Mouse (Mus musculus) MEL (cell line): Measurements from ENCODE around the gene Slc25a11. TPM values are rescaled to one million over a fixed set of nuclear protein-coding genes. Genes with fewer than 3 reads are reported as not detected.
A peak's percentile ranks its signal among the peaks of the same experiment; 100 is the strongest.

Experiments used
- DNase-seq: peaks from one replicate; pipeline ENCODE4 v3.0.0; 2011; ENCODE audit warnings: low read depth, low spot score
- H3K27ac ChIP-seq: 2 replicates; pipeline ENCODE4 v1.5.1; 2012; ENCODE audit warnings: low read depth, mild to moderate bottlenecking, control low read depth, low read length, moderate library complexity; ENCODE audit not compliant: control insufficient read depth
- H3K27me3 ChIP-seq, 2 experiments: fragments of 150-350 bp in 1 of 2; sonication (generic) in 1 of 2; 2 replicates each; pipeline ENCODE4 v1.6.1; 2012; ENCODE audit warnings: low read length in 2 of 2, mild to moderate bottlenecking in 2 of 2, improper control_type of control experiment in 1 of 2, moderate library complexity in 1 of 2; ENCODE audit not compliant: insufficient read depth in 2 of 2, control insufficient read depth in 1 of 2
- H3K36me3 ChIP-seq, 2 experiments: 2 replicates each; pipeline ENCODE4 v1.6.1; 2012 to 2014; ENCODE audit warnings: low read length in 2 of 2, improper control_type of control experiment in 1 of 2, inconsistent platforms in 1 of 2, mild to moderate bottlenecking in 1 of 2; ENCODE audit not compliant: insufficient read depth in 2 of 2, control insufficient read depth in 1 of 2
- H3K4me1 ChIP-seq, 2 experiments: fragments of 150-350 bp in 1 of 2; sonication (generic) in 1 of 2; 2 replicates each; pipeline ENCODE4 v1.6.1; 2012; ENCODE audit warnings: low read length in 2 of 2, improper control_type of control experiment in 1 of 2, mild to moderate bottlenecking in 1 of 2; ENCODE audit not compliant: insufficient read depth in 2 of 2, control insufficient read depth in 1 of 2
- H3K4me3 ChIP-seq, 2 experiments: fragments of 150-350 bp in 1 of 2; sonication (generic) in 1 of 2; 2 replicates each; pipeline ENCODE4 v1.5.1; 2012; ENCODE audit warnings: low read depth in 2 of 2, low read length in 2 of 2, mild to moderate bottlenecking in 2 of 2, moderate library complexity in 2 of 2, control low read depth in 1 of 2, improper control_type of control experiment in 1 of 2; ENCODE audit not compliant: control insufficient read depth in 1 of 2, insufficient read depth in 1 of 2
- H3K79me2 ChIP-seq: 2 replicates; pipeline ENCODE4 v1.6.1; 2012; ENCODE audit warnings: mild to moderate bottlenecking, low read length, moderate library complexity; ENCODE audit not compliant: control insufficient read depth, poor library complexity, insufficient read depth
- H3K9ac ChIP-seq: 2 replicates; pipeline ENCODE4 v1.6.1; 2012; ENCODE audit warnings: low read depth, mild to moderate bottlenecking, control low read depth, low read length, moderate library complexity; ENCODE audit not compliant: control insufficient read depth, poor library complexity, severe bottlenecking
- H3K9me3 ChIP-seq: fragments of 150-350 bp; sonication (generic); replicated peaks from 2 replicates; pipeline ENCODE4 v1.6.1; 2012; ENCODE audit warnings: mild to moderate bottlenecking, low read length, improper control_type of control experiment, moderate library complexity; ENCODE audit not compliant: insufficient read depth
- CHD1 ChIP-seq: IDR thresholded peaks from 2 replicates; pipeline ENCODE4 v1.6.1; 2012; ENCODE audit warnings: low read depth, mild to moderate bottlenecking, inconsistent platforms, low read length, improper control_type of control experiment
- CTCF ChIP-seq, 3 experiments: IDR thresholded peaks in 2 of 3; conservative IDR thresholded peaks in 1 of 3; 2 replicates each; pipeline ENCODE4 v1.5.1; 2011 to 2012; ENCODE audit warnings: low read length in 3 of 3, low read depth in 2 of 3, mild to moderate bottlenecking in 2 of 3, improper control_type of control experiment in 1 of 3, inconsistent platforms in 1 of 3, mixed read lengths in 1 of 3, moderate library complexity in 1 of 3; ENCODE audit not compliant: control insufficient read depth in 1 of 3, insufficient read depth in 1 of 3, poor library complexity in 1 of 3, severe bottlenecking in 1 of 3
- E2F4 ChIP-seq: IDR thresholded peaks from 2 replicates; pipeline ENCODE4 v1.6.1; 2011; ENCODE audit warnings: low read depth, low read length, improper control_type of control experiment, borderline replicate concordance
- ELF1 ChIP-seq: IDR thresholded peaks from 2 replicates; pipeline ENCODE4 v1.6.1; 2014; ENCODE audit warnings: low read depth, mild to moderate bottlenecking, inconsistent platforms, low read length, improper control_type of control experiment, moderate library complexity
- ETS1 ChIP-seq: IDR thresholded peaks from 2 replicates; pipeline ENCODE4 v1.6.1; 2012; ENCODE audit warnings: low read depth, mild to moderate bottlenecking, inconsistent platforms, low read length, improper control_type of control experiment, moderate library complexity
- GABPA ChIP-seq: IDR thresholded peaks from 2 replicates; pipeline ENCODE4 v1.6.1; 2012; ENCODE audit warnings: low read depth, mild to moderate bottlenecking, inconsistent platforms, low read length, improper control_type of control experiment, moderate library complexity
- GATA1 ChIP-seq: IDR thresholded peaks from 2 replicates; pipeline ENCODE4 v1.6.1; 2011; ENCODE audit warnings: low read depth, low read length, improper control_type of control experiment
- JUND ChIP-seq: IDR thresholded peaks from 2 replicates; pipeline ENCODE4 v1.6.1; 2011; ENCODE audit warnings: low read depth, mild to moderate bottlenecking, improper control_type of control experiment, low read length
- MXI1 ChIP-seq: IDR thresholded peaks from 2 replicates; pipeline ENCODE4 v1.6.1; 2011; ENCODE audit warnings: mild to moderate bottlenecking, low read depth, low read length, improper control_type of control experiment
- MYC ChIP-seq: IDR thresholded peaks from 2 replicates; pipeline ENCODE4 v1.6.1; 2011; ENCODE audit warnings: low read depth, mild to moderate bottlenecking, low read length, improper control_type of control experiment, moderate library complexity
- POLR2AphosphoS5 ChIP-seq: IDR thresholded peaks from 2 replicates; pipeline ENCODE4 v1.6.1; 2012; ENCODE audit warnings: low read depth, borderline replicate concordance, mild to moderate bottlenecking, inconsistent platforms, low read length, moderate library complexity, mixed read lengths
- SMC3 ChIP-seq: IDR thresholded peaks from 2 replicates; pipeline ENCODE4 v1.6.1; 2011; ENCODE audit warnings: low read depth, low read length, improper control_type of control experiment
- TBP ChIP-seq: IDR thresholded peaks from 2 replicates; pipeline ENCODE4 v1.8.0; 2011; ENCODE audit warnings: low read depth, low read length, improper control_type of control experiment
- UBTF ChIP-seq: IDR thresholded peaks from 2 replicates; pipeline ENCODE4 v1.6.1; 2012; ENCODE audit warnings: low read depth, mild to moderate bottlenecking, inconsistent platforms, low read length, improper control_type of control experiment, moderate library complexity, borderline replicate concordance; ENCODE audit not compliant: insufficient read depth
- ZKSCAN1 ChIP-seq: IDR thresholded peaks from 2 replicates; pipeline ENCODE4 v1.6.1; 2012; ENCODE audit warnings: low read depth, mild to moderate bottlenecking, inconsistent platforms, low read length, improper control_type of control experiment, moderate library complexity
- ZMIZ1 ChIP-seq: IDR thresholded peaks from 2 replicates; pipeline ENCODE4 v1.6.1; 2012; ENCODE audit warnings: low read depth, mild to moderate bottlenecking, inconsistent platforms, low read length, improper control_type of control experiment, moderate library complexity
- polyA plus RNA-seq, 2 experiments: library from polyadenylated mRNA; stranded (reverse) in 1 of 2; unstranded in 1 of 2; fragments of >175 nt in 1 of 2; fragments of >200 nt in 1 of 2; gene quantifications; 2 replicates each; pipeline versions ENCODE4 v1.2.1 to v1.2.4; 2012; ENCODE audit warnings: low replicate concordance in 2 of 2, low read depth in 1 of 2; ENCODE audit not compliant: insufficient read length in 2 of 2, insufficient read depth in 1 of 2, missing spikeins in 1 of 2
- total RNA-seq: library from RNA; depleted of rRNA; stranded (reverse); fragments of 300-350 nt; gene quantifications from 2 replicates; pipeline ENCODE4 v1.2.3, GENCODE M21; 2012

Gene Slc25a11
- total and polyA plus RNA-seq, 3 experiments: 96.3 to 145 (median 114) TPM

DNA sequence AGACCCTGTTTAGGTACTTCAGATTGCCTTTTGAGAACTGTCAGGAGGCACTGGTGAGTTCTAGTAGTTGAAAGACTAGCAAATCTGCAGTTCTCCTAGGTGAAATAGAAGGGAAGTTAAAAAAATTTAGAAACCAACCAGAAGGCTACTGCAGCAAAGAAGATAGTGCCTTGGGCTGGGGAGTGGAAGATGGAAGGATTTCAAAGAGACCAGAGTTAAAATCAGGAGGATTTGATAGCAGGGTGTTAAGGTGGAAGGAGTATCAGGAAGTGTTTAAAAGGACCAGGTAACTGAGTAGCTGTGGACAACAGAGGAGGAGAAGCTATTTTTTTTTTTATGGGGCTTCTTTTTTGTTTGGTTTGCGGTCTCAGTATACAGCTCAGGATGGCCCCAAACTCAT lies 9.5 kb downstream of the Slc25a11 start (continued):
- peak; percentile 59 for TF ChIP-seq ETS1
- 0 out of 2 replicates have a peak, but pooled peaks have one; percentile 25 for TF ChIP-seq CHD1

DNA sequence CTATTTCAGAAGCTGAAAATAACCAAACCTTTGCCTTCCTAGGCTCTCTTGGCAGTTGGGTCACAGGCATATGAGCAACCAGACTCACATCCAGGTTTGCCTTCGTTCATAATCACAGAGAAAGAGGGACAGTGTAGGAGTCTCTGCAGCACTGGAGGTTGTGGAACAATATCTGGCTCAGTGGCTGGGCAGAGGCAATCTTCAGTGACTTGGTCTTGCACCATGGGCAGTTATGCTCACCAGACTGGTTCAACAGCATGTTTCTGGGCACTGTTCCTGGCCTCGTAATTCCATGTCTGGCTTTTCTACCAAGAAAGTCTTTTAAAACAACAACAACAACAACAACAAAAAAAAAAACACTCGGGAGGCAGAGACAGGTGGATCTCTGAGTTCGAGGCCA lies 11.7 kb downstream of the Slc25a11 start:
- Histone ChIP-seq H3K36me3 (peaks cover 0 to 36% of the 10 kb centered on the region in 2 experiments; a peak in 2 of 4 replicates), H3K9me3 (no peaks in the 10 kb centered on the region), H3K27ac (no peak overlapping the region), H3K9ac (no peak overlapping the region), H3K27me3 (no peaks in the 10 kb centered on the region), H3K4me1 (peaks cover 14 to 38% of the 10 kb centered on the region in 2 experiments), H3K79me2 (peaks cover 8% of the 10 kb centered on the region; the same call in 1 of the 2 replicates), H3K4me3 (no peak overlapping the region)
- DNase-seq: no peak
- TF ChIP-seq MXI1 (no peak), ELF1 (no peak), GABPA (no peak), ZMIZ1 (no peak), JUND (no peak), TBP (no peak), ZKSCAN1 (no peak), POLR2AphosphoS5 (no peak), E2F4 (no peak), UBTF (no peak), SMC3 (no peak), GATA1 (no peak), MYC (no peak)

DNA sequence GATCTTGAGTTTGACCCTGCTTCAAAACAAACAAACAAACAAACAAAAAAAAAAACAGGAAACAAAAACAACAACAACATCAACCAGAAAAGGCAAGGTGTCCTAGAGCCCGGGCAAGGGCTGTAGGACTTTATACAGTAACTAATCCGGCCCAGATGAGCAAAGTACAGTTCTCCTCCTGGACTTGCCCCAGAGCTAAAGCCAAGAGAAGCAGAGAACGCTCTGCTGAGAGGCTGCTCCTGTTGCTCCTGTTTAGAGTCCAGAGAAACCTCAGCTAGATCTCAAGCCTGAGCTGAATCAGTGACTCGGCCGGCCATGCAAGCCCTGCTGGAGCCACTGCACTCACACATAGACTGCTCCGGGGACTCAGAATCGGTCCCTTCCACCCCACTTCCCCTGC lies 17.1 kb downstream of the Slc25a11 start:
- H3K9me3 ChIP-seq: no peaks in the 10 kb centered on the region
- DNase-seq: peak; percentile 67
- peak overlapping the region; percentile 63 for H3K9ac ChIP-seq
- H3K36me3 ChIP-seq: peaks cover 0 to 2% of the 10 kb centered on the region in 2 experiments; a peak in 1 of 4 replicates
- no peaks in the 10 kb centered on the region for H3K27me3 ChIP-seq
- peak overlapping the region; percentile 34 to 39; a peak in 3 of 4 replicates for H3K4me3 ChIP-seq
- peaks cover 0 to 8% of the 10 kb centered on the region in 2 experiments; a peak in 2 of 4 replicates for H3K4me1 ChIP-seq
- TF ChIP-seq SMC3 (0 out of 2 replicates have a peak, but pooled peaks have one; percentile 19), CTCF (IDR thresholded peaks at IDR 0.05 in 2 of 3, conservative IDR thresholded peaks at IDR 0.05 in 1 of 3; ENCODE audit: control insufficient read depth in 1 of 3, insufficient read depth in 1 of 3, low read depth in 2 of 3, low read length in 3 of 3, poor library complexity in 1 of 3, severe bottlenecking in 1 of 3) (no peak), E2F4 (no peak)
- no peak overlapping the region for H3K27ac ChIP-seq
- no peaks in the 10 kb centered on the region for H3K79me2 ChIP-seq
